Mouse (Mus musculus): ENCODE results near the gene C1qa.

- no peak for TF ChIP-seq POLR2A (IDR thresholded peaks at IDR 0.05; ENCODE audit: insufficient read length, low read depth)
- TF ChIP-seq MYOG (IDR thresholded peaks at IDR 0.05; ENCODE audit: control insufficient read depth in 1 of 3, insufficient read depth in 1 of 3, insufficient read length in 2 of 3, low read depth in 2 of 3), result no peak
- TF ChIP-seq MYOD1 (IDR thresholded peaks at IDR 0.05; ENCODE audit: control insufficient read depth in 1 of 3, insufficient read length in 2 of 3, low read depth in 2 of 3), result no peak
- TF ChIP-seq E2F4 (IDR thresholded peaks at IDR 0.05; ENCODE audit: insufficient read depth), result no peak
- no peak for TF ChIP-seq POLR2AphosphoS2 (IDR thresholded peaks at IDR 0.05; ENCODE audit: insufficient read length, low read depth)
- no peak for TF ChIP-seq TCF12 (IDR thresholded peaks at IDR 0.05; ENCODE audit: insufficient read depth, poor library complexity, severe bottlenecking)
- no peak for TF ChIP-seq MAX (IDR thresholded peaks at IDR 0.05; ENCODE audit: low read depth)
- no peak for TF ChIP-seq USF1 (IDR thresholded peaks at IDR 0.05; ENCODE audit: low read depth)
- TF ChIP-seq SRF (IDR thresholded peaks at IDR 0.05; ENCODE audit: control insufficient read depth, insufficient read length, low read depth), result no peak
These were observed 6.3 kb upstream of the C1qa start for GRCm38 (mm10) chr4:136904767-136905539.

Measured in myocyte (in vitro differentiated cells).